Mouse (Mus musculus): ENCODE results near the gene Pnkd. TPM values are rescaled to one million over a fixed set of nuclear protein-coding genes. Genes with fewer than 3 reads are reported as not detected.
A peak's percentile ranks its signal among the peaks of the same experiment; 100 is the strongest.

Gene Pnkd
- total and polyA plus RNA-seq, 3 experiments, result 45.5 to 318 (median 154) TPM

DNA sequence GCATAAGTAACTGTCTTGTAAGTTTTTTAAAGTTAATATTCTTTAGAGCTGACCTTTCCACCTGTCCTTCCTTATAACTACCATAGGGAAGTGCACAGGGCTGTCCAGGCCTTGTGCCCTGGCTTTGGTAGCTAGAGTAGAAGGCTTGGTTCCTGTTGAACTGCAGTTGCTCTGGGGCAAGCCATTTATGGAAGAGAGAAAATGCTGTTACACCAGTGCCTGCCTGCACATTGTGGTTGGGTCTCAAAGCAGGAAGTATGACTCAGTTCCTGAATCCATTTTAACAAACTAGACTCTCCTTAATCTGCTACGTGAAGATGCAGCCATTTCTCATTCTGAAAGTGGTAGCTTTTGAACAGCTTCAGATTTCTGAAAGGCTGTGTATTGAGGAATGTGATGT lies 35.9 kb upstream of the Pnkd start:
- Histone ChIP-seq H3K79me2 (replicated peaks; ENCODE audit: control insufficient read depth, extremely low read depth, insufficient read depth, poor library complexity, severe bottlenecking) (peaks cover 58% of the 10 kb centered on the region), H3K4me2 (ENCODE audit: insufficient read depth, low read depth, poor library complexity, severe bottlenecking) (peak overlapping the region; percentile 84), H3K9me3 (replicated peaks; ENCODE audit: low read length) (no peaks in the 10 kb centered on the region), H3K4me1 (ENCODE audit: control insufficient read depth in 1 of 2, insufficient read depth in 2 of 2) (peaks cover 20 to 67% of the 10 kb centered on the region in 2 experiments), H3K27ac (ENCODE audit: insufficient read depth, low read depth) (peak overlapping the region; percentile 86), H3K4me3 (replicated peaks in 1 of 3; ENCODE audit: low read depth in 2 of 3, low read length in 2 of 3, poor library complexity in 1 of 3) (no peak overlapping the region), H3K27me3 (replicated peaks) (no peaks in the 10 kb centered on the region), H3K9ac (ENCODE audit: insufficient read depth, low read depth) (peak overlapping the region; percentile 72), H3K36me3 (replicated peaks in 1 of 2; ENCODE audit: control insufficient read depth in 1 of 2, insufficient read depth in 1 of 2, low read length in 1 of 2) (peaks cover 38 to 70% of the 10 kb centered on the region in 2 experiments)
- DNase-seq (ENCODE audit: extremely low read depth), result peak; percentile 84
- peak; percentile 62 for TF ChIP-seq ETS1 (conservative IDR thresholded peaks at IDR 0.05; ENCODE audit: low read depth, low read length)
- TF ChIP-seq PAX5 (IDR thresholded peaks at IDR 0.05; ENCODE audit: low read length), result no peak
- no peak for TF ChIP-seq NELFE (IDR thresholded peaks at IDR 0.05; ENCODE audit: low read depth, low read length)
- TF ChIP-seq IRF4 (IDR thresholded peaks at IDR 0.05; ENCODE audit: low read depth, low read length), result peak; percentile 92
- no peak for TF ChIP-seq KAT2A (IDR thresholded peaks at IDR 0.05; ENCODE audit: insufficient replicate concordance, low read length)
- TF ChIP-seq POLR2AphosphoS2 (IDR thresholded peaks at IDR 0.05; ENCODE audit: low read depth, low read length), result peak; percentile 50; the same call in 1 of the 2 replicates
- TF ChIP-seq GABPA (IDR thresholded peaks at IDR 0.05; ENCODE audit: insufficient replicate concordance, low read depth, low read length), result no peak
- TF ChIP-seq ELF1 (IDR thresholded peaks at IDR 0.05; ENCODE audit: low read depth, low read length), result peak; percentile 85
- TF ChIP-seq CHD2 (IDR thresholded peaks at IDR 0.05; ENCODE audit: low read length), result no peak
- no peak for TF ChIP-seq SMC3 (IDR thresholded peaks at IDR 0.05; ENCODE audit: low read depth, low read length)
- peak; percentile 89 for TF ChIP-seq EP300 (IDR thresholded peaks at IDR 0.05; ENCODE audit: low read length)
- peak; percentile 87; the same call in 1 of the 2 replicates for TF ChIP-seq MYC (IDR thresholded peaks at IDR 0.05; ENCODE audit: low read depth, low read length)
- no peak; the same call in 1 of the 2 replicates for TF ChIP-seq MAX (IDR thresholded peaks at IDR 0.05; ENCODE audit: low read length)
- no peak for TF ChIP-seq RCOR1 (conservative IDR thresholded peaks at IDR 0.05; ENCODE audit: low read depth, low read length)
- no peak for TF ChIP-seq RAD21 (IDR thresholded peaks at IDR 0.05; ENCODE audit: low read depth, low read length)
- TF ChIP-seq CHD1 (IDR thresholded peaks at IDR 0.05; ENCODE audit: low read depth, low read length), result peak; percentile 84; the same call in 1 of the 2 replicates
- TF ChIP-seq ZNF384 (IDR thresholded peaks at IDR 0.05; ENCODE audit: low read depth, low read length), result no peak
- peak; percentile 68 for TF ChIP-seq HCFC1 (IDR thresholded peaks at IDR 0.05; ENCODE audit: low read depth, low read length)
- no peak for TF ChIP-seq E2F4 (IDR thresholded peaks at IDR 0.05; ENCODE audit: insufficient replicate concordance, low read depth, low read length)
- TF ChIP-seq CTCF (conservative IDR thresholded peaks at IDR 0.05 in 1 of 2, IDR thresholded peaks at IDR 0.05 in 1 of 2; ENCODE audit: low read depth in 2 of 2, low read length in 2 of 2), result no peak
- TF ChIP-seq JUND (conservative IDR thresholded peaks at IDR 0.05; ENCODE audit: low read depth, low read length), result peak; percentile 91
- peak; percentile 71 for TF ChIP-seq TBP (conservative IDR thresholded peaks at IDR 0.05; ENCODE audit: low read depth, low read length)
- peak; percentile 89 for TF ChIP-seq JUN (IDR thresholded peaks at IDR 0.05; ENCODE audit: insufficient read depth, low read depth, low read length)
- 0 out of 2 replicates have a peak, but pooled peaks have one; percentile 21 for TF ChIP-seq MAFK (IDR thresholded peaks at IDR 0.05; ENCODE audit: insufficient replicate concordance, low read length)
- TF ChIP-seq MXI1 (IDR thresholded peaks at IDR 0.05; ENCODE audit: low read depth, low read length), result no peak; the same call in 1 of the 2 replicates
- TF ChIP-seq ZKSCAN1 (IDR thresholded peaks at IDR 0.05; ENCODE audit: borderline replicate concordance, low read depth, low read length), result no peak
- TF ChIP-seq USF2 (conservative IDR thresholded peaks at IDR 0.05; ENCODE audit: low read depth, low read length), result no peak
- peak; percentile 74; the same call in 1 of the 2 replicates for TF ChIP-seq SIN3A (IDR thresholded peaks at IDR 0.05; ENCODE audit: low read length)
- no peak for TF ChIP-seq ZMIZ1 (IDR thresholded peaks at IDR 0.05; ENCODE audit: low read depth, low read length)
- 0 out of 2 replicates have a peak, but pooled peaks have one; percentile 35 for TF ChIP-seq POLR2A (IDR thresholded peaks at IDR 0.05; ENCODE audit: low read depth, low read length)
- no peak for TF ChIP-seq BHLHE40 (IDR thresholded peaks at IDR 0.05; ENCODE audit: low read depth, low read length)
- peak; percentile 52; the same call in 1 of the 2 replicates for TF ChIP-seq TCF12 (IDR thresholded peaks at IDR 0.05; ENCODE audit: low read depth, low read length)
- no peak for TF ChIP-seq UBTF (IDR thresholded peaks at IDR 0.05; ENCODE audit: low read depth, low read length)
- peak; percentile 78 for TF ChIP-seq MEF2A (IDR thresholded peaks at IDR 0.05; ENCODE audit: borderline replicate concordance, low read depth, low read length)
- no peak for TF ChIP-seq MAZ (IDR thresholded peaks at IDR 0.05; ENCODE audit: low read depth, low read length)
- TF ChIP-seq NRF1 (IDR thresholded peaks at IDR 0.05; ENCODE audit: low read depth, low read length), result peak; percentile 35; the same call in 1 of the 2 replicates
- no peak for TF ChIP-seq ZC3H11A (IDR thresholded peaks at IDR 0.05; ENCODE audit: low read depth, low read length)
- TF ChIP-seq USF1 (IDR thresholded peaks at IDR 0.05; ENCODE audit: low read depth, low read length), result no peak
- dilution Hi-C loops (cut with MboI; ENCODE audit: extremely low pct_ligation_motif_present, extremely low pct_unique_long_range_greater_than_20kb, low sequenced_read_pairs), result no loop called here
- in situ Hi-C loops (cut with MboI; ENCODE audit: low pct_ligation_motif_present, low pct_unique_long_range_greater_than_20kb, low sequenced_read_pairs), result no loop called here
